Mouse (Mus musculus) kidney, adult 18-20 months (tissue): ENCODE results near the gene Pdpr.
"Not testable (repeated sequence)": the region's sequence is repeated elsewhere in the genome, so short reads cannot be mapped to it uniquely, and the experiment has no call there.

Source experiments
- DNase-seq: peaks from one replicate; pipeline ENCODE4 v3.0.0; 2021

Pdpr gene

DNA sequence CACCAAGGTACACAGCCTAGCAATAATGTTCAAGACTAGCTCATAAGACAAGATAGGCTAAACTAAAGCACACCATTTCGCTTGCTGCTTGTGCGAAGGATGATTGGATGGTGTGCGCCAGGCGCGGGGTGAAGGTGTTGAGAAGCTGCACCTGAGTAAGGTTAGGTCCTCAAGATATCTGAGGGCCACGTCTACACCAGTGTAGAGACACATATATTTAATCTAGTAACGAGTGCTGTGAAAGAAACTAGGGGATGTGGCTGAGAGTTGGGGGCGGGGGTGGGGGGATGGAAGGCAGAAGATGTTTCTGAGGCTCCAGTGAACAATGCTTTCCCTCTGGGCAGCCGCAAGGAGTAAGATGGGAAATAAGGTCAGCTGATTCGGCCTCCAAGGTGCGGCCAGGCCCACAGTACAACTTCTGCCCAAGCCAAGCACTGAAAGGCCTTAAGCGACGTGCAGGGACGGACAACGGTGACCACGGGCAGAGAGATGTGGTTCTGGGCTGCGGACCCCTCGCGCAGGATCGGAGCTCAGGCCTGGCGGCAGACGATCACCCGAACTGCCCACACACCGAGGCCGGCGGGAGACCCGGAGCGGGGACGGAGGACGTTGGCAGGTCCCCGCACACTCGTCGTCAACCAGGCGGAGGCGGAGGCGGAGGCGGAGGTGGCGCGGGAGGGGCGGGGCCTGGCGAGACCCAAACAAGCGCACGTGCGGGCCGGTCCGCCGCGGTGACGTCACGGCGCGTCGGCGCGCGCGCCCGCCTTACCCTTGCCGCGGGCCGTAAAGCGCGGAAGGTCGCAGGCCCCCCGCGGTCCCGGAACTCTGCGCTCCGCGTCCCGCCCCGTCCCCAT, at the start of gene Pdpr:
Gene Pdpr (plus strand): TSS at position 766 of the 854 bp plus-strand sequence.
- peak; percentile 95 for DNase-seq

DNA sequence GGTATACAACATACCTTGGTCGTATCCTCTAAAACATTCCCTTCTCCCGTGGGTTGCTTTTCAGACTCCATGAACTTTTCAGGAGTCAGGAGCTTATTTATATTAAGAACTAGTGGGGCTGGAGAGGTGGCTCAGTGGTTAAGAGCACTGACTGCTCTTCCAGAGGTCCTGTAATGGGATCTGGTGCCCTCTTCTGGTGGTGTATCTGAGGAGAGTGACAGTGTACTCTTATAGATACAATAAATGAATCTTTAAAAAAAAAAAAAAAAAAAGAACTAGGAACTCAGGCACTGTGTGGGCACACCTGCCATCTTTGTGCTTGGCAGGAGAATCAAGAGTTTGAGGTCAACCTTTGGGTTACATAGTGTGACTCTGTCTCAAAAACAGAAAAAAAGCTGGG, 45.7 kb upstream of the Pdpr start:
- no peak for DNase-seq

- no peak for DNase-seq
These were observed 45.3 kb upstream of the Pdpr start for GRCm38 (mm10) chr8:111049106-111049505.

DNA sequence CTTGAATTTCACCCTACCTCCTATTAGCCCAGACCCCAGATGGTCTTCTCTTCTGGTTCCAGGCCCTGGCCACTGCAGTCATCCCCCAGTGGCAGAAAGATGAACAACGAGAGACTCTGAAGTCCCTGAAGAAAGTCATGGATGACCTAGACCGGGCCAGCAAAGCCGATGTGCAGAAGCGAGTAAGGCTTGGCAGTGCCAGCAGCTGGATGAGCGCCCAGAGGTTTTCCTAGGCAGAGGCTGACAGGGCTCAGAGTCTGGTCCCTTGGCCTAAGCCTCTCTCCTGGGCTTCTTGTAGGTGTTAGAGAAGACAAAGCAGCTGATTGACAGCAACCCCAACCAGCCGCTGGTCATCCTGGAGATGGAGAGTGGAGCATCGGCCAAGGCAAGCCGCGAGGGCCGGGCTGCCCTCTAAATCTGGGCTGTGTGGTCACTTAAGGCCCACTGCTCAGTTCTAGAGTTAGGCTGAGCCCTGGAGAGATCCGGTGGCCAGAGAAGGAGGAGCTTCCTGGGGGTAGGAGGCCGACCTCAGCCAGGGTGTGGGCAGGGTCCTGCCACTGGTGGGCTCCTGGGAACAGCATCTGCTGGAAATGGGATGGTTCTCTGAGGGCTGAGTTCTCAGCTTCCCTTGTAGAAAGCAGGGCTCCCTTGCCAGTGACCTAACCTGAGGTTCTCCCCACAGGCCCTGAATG, 40.5 kb upstream of the Pdpr start:
- DNase-seq: no peak

- DNase-seq: no peak
These were observed 39.3 kb upstream of the Pdpr start for GRCm38 (mm10) chr8:111055031-111055634.

DNA sequence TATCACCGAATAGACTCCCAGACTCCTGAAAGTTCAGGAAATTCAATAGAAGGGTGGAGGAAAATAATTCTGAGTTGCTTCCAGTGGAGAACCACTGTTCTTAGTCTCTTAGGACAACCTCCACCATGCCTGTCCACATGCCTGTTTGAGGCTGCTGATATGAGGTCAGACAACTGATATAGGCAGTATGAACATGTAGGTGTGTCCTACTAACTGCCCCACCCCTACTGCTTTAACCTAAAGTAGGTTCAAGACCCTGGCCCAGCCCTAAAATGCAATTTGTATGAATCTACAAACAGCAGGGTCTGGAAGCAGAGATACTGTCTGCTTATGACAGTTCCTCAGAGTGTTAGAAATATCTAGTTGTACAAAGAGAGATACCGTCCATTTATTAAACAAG, 38.8 kb upstream of the Pdpr start:
- no peak for DNase-seq

DNA sequence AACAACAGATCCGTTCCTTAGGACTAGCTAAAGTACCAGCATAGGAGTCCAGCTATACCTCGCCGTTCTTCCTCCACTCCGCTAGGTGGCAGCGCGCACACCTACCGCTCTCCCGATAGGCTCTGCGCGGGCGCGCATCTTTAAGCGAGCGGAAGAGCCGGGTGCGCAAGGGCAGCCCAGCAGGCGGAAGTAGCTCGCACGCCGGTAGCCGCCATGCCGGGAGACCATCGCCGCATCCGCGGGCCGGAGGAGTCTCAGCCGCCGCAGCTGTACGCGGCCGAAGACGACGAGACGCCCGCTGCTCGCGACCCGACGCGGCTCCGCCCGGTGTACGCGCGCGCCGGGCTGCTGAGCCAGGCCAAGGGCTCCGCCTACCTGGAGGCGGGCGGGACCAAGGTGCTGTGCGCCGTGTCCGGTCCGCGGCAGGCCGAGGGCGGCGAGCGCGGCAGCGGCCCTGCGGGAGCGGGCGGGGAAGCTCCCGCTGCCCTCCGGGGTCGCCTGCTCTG, 38.2 kb upstream of the Pdpr start, which contains the start of gene Exosc6:
Gene Exosc6 (plus strand): TSS at position 182 of the 506 bp plus-strand sequence.
- DNase-seq: peak; percentile 93

- DNase-seq: peak; percentile 70
These were observed 37.6 kb upstream of the Pdpr start for GRCm38 (mm10) chr8:111056691-111057293.

GRCm38 (mm10) chr8:111058946-111059572, 35.4 kb upstream of the Pdpr start:
- no peak for DNase-seq

DNA sequence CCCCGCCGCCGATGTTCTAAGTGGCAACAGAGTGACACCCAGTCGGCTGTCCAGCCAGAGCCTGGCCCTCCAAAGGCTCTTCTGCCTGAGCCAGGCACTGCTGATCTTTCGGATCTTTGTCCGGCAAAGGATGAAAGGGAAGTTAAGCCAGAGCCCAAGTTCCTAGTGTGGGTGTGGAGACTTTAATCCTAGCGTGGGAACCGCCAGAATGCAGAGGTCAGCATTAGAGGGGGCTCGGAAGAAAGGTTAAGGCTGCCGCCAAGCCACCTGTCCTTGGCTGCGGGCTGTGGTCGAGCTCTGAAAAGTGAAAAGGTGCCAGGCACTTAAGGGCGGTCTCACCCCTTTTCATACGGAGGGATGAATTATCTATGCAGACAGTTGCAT, 32.8 kb upstream of the Pdpr start:
- DNase-seq: no peak

- DNase-seq: peak; percentile 89
These were observed 32.2 kb upstream of the Pdpr start for GRCm38 (mm10) chr8:111062072-111062757.

DNA sequence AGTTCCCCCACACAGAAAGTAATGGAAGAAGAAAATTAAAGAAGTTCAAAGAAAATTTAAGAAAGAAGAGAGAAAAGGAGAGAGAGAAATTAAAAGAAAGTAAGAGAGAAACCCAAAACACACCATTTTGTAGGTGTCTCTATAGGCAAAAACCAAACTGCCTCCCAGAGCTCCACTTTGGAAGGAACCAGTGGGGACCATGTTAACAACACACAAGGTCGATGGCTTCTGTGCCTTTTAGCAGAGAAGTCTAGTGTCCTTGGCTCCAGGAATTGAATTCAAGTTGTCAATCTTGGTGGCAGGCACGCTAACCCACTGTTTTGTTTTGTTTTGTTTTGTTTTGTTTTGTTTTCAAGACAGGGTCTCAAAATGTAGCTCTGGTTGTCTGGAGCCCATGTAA, 31.5 kb upstream of the Pdpr start:
- no peak for DNase-seq

DNA sequence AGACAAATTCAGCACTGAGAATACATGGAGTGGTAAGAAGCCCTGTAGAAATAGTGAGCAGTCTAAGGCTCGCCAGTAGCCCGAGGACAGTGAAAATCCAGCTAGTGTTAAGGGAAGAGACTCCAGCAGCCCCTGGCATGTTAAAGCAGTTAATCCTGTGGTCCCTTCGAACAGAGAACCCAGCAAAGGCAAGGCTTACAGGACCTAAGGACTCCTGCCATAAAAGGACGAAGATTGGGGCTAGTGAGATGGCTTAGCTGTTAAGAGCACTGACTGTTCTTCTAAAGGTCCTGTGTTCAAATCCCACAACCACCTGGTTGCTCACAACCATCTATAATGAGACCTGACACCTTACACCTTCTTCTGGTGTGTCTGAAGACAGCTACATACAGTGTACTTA, 28.1 kb upstream of the Pdpr start:
- no peak for DNase-seq

GRCm38 (mm10) chr8:111067439-111067838, 27.0 kb upstream of the Pdpr start:
- no peak for DNase-seq

DNA sequence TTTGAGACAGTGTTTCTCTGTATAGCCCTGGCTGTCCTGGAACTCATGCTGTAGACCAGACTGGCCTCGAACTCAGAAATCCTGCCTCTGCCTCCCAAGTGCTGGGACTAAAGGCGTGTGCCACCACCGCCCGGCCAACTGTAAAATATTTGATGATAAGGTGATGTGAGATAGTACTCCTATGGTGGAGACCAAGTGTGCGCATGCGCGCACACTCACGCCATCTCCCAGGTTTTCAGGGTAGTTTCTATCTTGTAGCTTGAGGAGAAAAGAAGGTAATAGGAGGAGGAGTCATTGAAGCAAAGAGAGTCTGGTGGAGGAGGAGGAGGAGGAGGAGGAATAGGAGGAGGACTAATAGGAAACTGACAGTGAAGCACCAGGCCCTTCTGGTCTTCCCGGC, 25.8 kb upstream of the Pdpr start:
- DNase-seq: not testable (repeated sequence)

- no peak for DNase-seq
These were observed 18.5 kb upstream of the Pdpr start for GRCm38 (mm10) chr8:111075926-111076325.

GRCm38 (mm10) chr8:111079461-111079860, 15.0 kb upstream of the Pdpr start:
- DNase-seq: no peak

- DNase-seq: peak; percentile 62
These were observed 14.6 kb upstream of the Pdpr start for GRCm38 (mm10) chr8:111079861-111080271.

GRCm38 (mm10) chr8:111081580-111082258, 12.7 kb upstream of the Pdpr start:
- no peak for DNase-seq

DNA sequence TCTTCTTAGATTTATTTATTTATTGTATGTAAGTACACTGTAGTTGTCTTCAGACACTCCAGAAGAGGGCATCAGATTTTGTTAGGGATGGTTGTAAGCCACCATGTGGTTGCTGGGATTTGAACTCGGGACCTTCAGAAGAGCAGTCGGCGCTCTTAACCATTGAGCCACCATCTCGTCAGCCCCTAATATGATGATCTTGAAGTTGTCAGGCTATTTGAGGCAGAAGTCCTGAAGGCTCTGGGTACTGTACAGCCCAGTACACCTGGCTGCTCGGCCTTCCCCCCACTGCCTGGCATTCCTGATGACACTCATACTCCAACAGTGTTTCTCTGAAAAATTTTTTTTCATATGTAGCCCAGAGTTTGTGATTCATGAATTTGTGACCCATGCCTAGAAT, 10.5 kb upstream of the Pdpr start:
- DNase-seq: not testable (repeated sequence)

DNA sequence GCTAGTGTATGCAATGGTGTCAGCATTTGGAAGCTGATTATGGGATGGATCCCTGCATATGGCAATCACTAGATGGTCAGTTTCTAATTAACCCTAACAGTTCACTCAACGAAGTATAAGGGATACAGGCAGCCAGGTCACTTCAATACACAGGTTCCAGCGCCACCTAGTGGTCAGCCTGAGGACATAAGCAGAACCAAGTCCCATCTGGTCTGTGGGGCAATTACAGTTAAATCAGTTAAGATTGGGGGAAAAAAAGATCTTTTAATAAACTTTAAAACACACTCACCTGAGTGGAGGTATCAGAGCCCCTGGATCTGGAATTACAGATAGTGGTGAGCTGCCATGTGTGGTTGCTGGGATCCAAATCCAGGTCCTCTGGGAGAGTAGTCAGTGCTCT, 4.3 kb upstream of the Pdpr start:
- peak; percentile 65 for DNase-seq
